21 mouse cellular contexts compared by ENCODE assay signal in the genomic region with DNA sequence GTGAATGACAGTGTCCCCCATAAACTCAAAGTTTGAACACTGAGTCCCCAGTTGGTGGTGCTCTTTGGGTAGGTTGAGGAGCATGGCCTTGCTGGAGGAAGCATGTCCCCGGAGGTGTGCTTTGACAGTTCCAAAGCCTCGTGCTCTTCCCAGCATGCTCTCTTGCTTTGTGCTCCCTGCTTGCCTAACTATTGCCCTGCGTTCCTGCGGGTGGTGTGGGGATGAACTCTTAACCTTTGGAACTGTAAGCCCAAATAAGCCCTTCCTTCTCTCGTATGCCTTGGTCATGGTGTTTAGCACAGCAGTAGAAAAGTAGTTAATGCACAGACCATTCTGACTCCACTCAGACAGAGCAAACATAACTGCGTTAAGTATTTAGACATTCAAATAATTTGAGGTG. TPM values are rescaled to one million over a fixed set of nuclear protein-coding genes. Genes with fewer than 3 reads are reported as not detected.
DNase-seq lines count a peak whose midpoint lies in the region; ATAC-seq and TF ChIP-seq lines count a peak whose summit lies in the region.
"Had no signal": no experiment of that assay in that cellular context is flagged by ENCODE, and none has a peak within 500 bp of the region (broad histone marks: within the 10 kb centered on the region; RNA-seq: fewer than 3 reads in every experiment).

No protein-coding gene starts in this region.

- H3K27ac ChIP-seq in liver, adult 2 months (replicated peaks; ENCODE audit: insufficient read depth, low read depth, low read length) = no peak overlapping the region
- no peak overlapping the region for H3K27ac ChIP-seq in liver, embryonic 16.5 days (ENCODE audit: low read length)
- H3K27ac ChIP-seq in liver, embryonic 12.5 days = no peak overlapping the region
- H3K27ac ChIP-seq: embryonic facial prominence, embryonic 10.5 days; embryonic facial prominence, embryonic 12.5 days; forebrain, embryonic 13.5 days; forebrain, embryonic 15.5 days had no signal

- peak; percentile 5 for DNase-seq in kidney, adult 11 months
- no peak for DNase-seq in kidney, postnatal 25 days
- peak; percentile 83 for DNase-seq in liver, adult 2 months (ENCODE audit: extremely low read depth, low read depth, low spot score)
- DNase-seq in liver = no peak
- peak; percentile 28 for DNase-seq in yolk sac, embryonic 10.5 days (ENCODE audit: low spot score)
- DNase-seq in lung, postnatal 25 days (ENCODE audit: low spot score) = no peak
- DNase-seq: adrenal gland, adult 8-10 months; adrenal gland, postnatal 14 days; adrenal gland, postnatal 36 days; cerebellum, adult 11-12 months; cerebellum, adult 2 months; cerebellum, adult 9-10 months; cerebellum, postnatal 10 days; cerebellum, postnatal 25 days had no signal

- peaks cover 5% of the 10 kb centered on the region; the same call in 1 of the 2 replicates for H3K4me1 ChIP-seq in liver, adult 2 months (ENCODE audit: control insufficient read depth, insufficient read depth, low read length)
- H3K4me1 ChIP-seq in liver, embryonic 16.5 days (ENCODE audit: control insufficient read depth, low read depth, low read length) = peaks cover 16% of the 10 kb centered on the region
- H3K4me1 ChIP-seq in liver, embryonic 12.5 days = peaks cover 27% of the 10 kb centered on the region
- H3K4me1 ChIP-seq: forebrain, embryonic 15.5 days had no signal

- H3K4me2 ChIP-seq in liver, embryonic 16.5 days (ENCODE audit: low read depth, low read length) = no peak overlapping the region
- H3K4me2 ChIP-seq in liver, embryonic 12.5 days = no peak overlapping the region
- H3K4me2 ChIP-seq: embryonic facial prominence, embryonic 12.5 days; forebrain, embryonic 13.5 days; forebrain, embryonic 15.5 days had no signal

- H3K4me3 ChIP-seq in liver, adult 2 months (ENCODE audit: insufficient read depth, low read depth, low read length) = no peak overlapping the region
- H3K4me3 ChIP-seq in liver, embryonic 16.5 days (ENCODE audit: low read depth, low read length) = no peak overlapping the region
- H3K4me3 ChIP-seq in liver, embryonic 12.5 days = no peak overlapping the region
- H3K4me3 ChIP-seq: embryonic facial prominence, embryonic 10.5 days; embryonic facial prominence, embryonic 12.5 days; forebrain, embryonic 13.5 days; forebrain, embryonic 15.5 days had no signal

- TF ChIP-seq POLR2A in liver, adult 2 months (IDR thresholded peaks at IDR 0.05; ENCODE audit: extremely low read depth, insufficient read depth, low read length) = no peak

- no peaks in the 10 kb centered on the region for H3K79me2 ChIP-seq in liver, adult 2 months (ENCODE audit: control insufficient read depth, insufficient read depth, low read length)

- H3K9ac ChIP-seq in liver, adult 2 months (ENCODE audit: low read depth, low read length) = no peak overlapping the region
- H3K9ac ChIP-seq in liver, embryonic 16.5 days (ENCODE audit: low read depth, low read length) = no peak overlapping the region
- H3K9ac ChIP-seq in liver, embryonic 12.5 days = no peak overlapping the region
- H3K9ac ChIP-seq: embryonic facial prominence, embryonic 12.5 days; forebrain, embryonic 13.5 days; forebrain, embryonic 15.5 days had no signal

- 21% methylated on average over 6 of the region's 6 CpGs for WGBS in liver, adult 2 months
- WGBS in liver, embryonic 16.5 days (ENCODE audit: insufficient replicate concordance) = 65% methylated on average over 6 of the region's 6 CpGs
- 73% methylated on average over 6 of the region's 6 CpGs for WGBS in liver, embryonic 12.5 days (ENCODE audit: insufficient replicate concordance)

- H3K9me3 ChIP-seq in liver, embryonic 16.5 days (replicated peaks; ENCODE audit: control insufficient read depth, low read length) = no peaks in the 10 kb centered on the region
- no peaks in the 10 kb centered on the region for H3K9me3 ChIP-seq in liver, embryonic 12.5 days (replicated peaks)
- H3K9me3 ChIP-seq: embryonic facial prominence, embryonic 10.5 days; embryonic facial prominence, embryonic 12.5 days; forebrain, embryonic 13.5 days; forebrain, embryonic 15.5 days had no signal

- H3K36me3 ChIP-seq in liver, adult 2 months (ENCODE audit: control insufficient read depth, insufficient read depth, low read length) = no peaks in the 10 kb centered on the region
- H3K36me3 ChIP-seq in liver, embryonic 16.5 days (ENCODE audit: control insufficient read depth, insufficient read depth) = no peaks in the 10 kb centered on the region
- peaks cover 3% of the 10 kb centered on the region; the same call in 1 of the 2 replicates for H3K36me3 ChIP-seq in liver, embryonic 12.5 days
- H3K36me3 ChIP-seq: embryonic facial prominence, embryonic 10.5 days; embryonic facial prominence, embryonic 12.5 days; forebrain, embryonic 15.5 days had no signal

- ATAC-seq in liver, embryonic 16.5 days (ENCODE audit: low read depth) = peak; percentile 39
- ATAC-seq in liver, embryonic 12.5 days = no peak
- ATAC-seq: activated CD4-positive, CD25-positive, alpha-beta regulatory T cell, adult 4 months; forebrain, embryonic 13.5 days; forebrain, embryonic 15.5 days had no signal

- no peaks in the 10 kb centered on the region for H3K27me3 ChIP-seq in liver, adult 2 months (ENCODE audit: control insufficient read depth, insufficient read depth, low read length)
- H3K27me3 ChIP-seq in liver, embryonic 16.5 days (ENCODE audit: control insufficient read depth, insufficient read depth, low read depth, low read length) = no peaks in the 10 kb centered on the region
- no peaks in the 10 kb centered on the region for H3K27me3 ChIP-seq in liver, embryonic 12.5 days (replicated peaks)
- H3K27me3 ChIP-seq: embryonic facial prominence, embryonic 12.5 days; forebrain, embryonic 13.5 days; forebrain, embryonic 15.5 days had no signal

- no peak for TF ChIP-seq CTCF in liver, adult 2 months (IDR thresholded peaks at IDR 0.05; ENCODE audit: low read depth, low read length)

RNA-seq across cellular contexts. Expression of gene Ccdc171, which starts 47.2 kb away (rescaled TPM):
- total RNA-seq in liver, adult 2 months (2014; rRNA removed) = 4.4 and 6.8 TPM in 2 replicates
- 0.45 and 1.4 TPM in 2 replicates for polyA plus RNA-seq in liver, adult 2 months (2012; rRNA removed)
- 0.98 and 1.0 TPM in 2 replicates for polyA plus RNA-seq in liver, embryonic 16.5 days (2015; fragmentation: Nextera tagmentation; extraction: Ambion mirVana)
- 2.4 and 2.6 TPM in 2 replicates for polyA plus RNA-seq in liver, embryonic 12.5 days (2016; fragmentation: Nextera tagmentation; extraction: Ambion mirVana)

Comparison
In these comparisons a context has a peak if more than half of its experiments do, and no peak if none do; other contexts are left out.
1. DNase-seq: peak in kidney, adult 11 months (single experiment), liver, adult 2 months (single experiment) and yolk sac, embryonic 10.5 days (single experiment); none in kidney, postnatal 25 days (0 of 2), liver (single experiment) and lung, postnatal 25 days (single experiment).